Mouse (Mus musculus) spleen, adult 2 months (tissue): ENCODE measurements around the gene Gns. TPM values are rescaled to one million over a fixed set of nuclear protein-coding genes. Genes with fewer than 3 reads are reported as not detected.

ENCODE experiments used
- DNase-seq, 2 experiments: peaks; one replicate each; pipeline versions ENCODE4 v3.0.0 to v3.0.0-alpha.2; 2012 to 2021; ENCODE audit warnings: low spot score in 2 of 2, low read depth in 1 of 2
- H3K27ac ChIP-seq: fragments of 200-500 bp; 2 replicates; pipeline ENCODE4 v1.5.1; 2012; ENCODE audit warnings: low read length, inconsistent platforms; ENCODE audit not compliant: insufficient read depth
- H3K27me3 ChIP-seq: fragments of 200-500 bp; 2 replicates; pipeline ENCODE4 v1.6.1; 2012; ENCODE audit warnings: mild to moderate bottlenecking, moderate library complexity, low read length, inconsistent platforms; ENCODE audit not compliant: control insufficient read depth, insufficient read depth
- H3K36me3 ChIP-seq: fragments of 200-500 bp; 2 replicates; pipeline ENCODE4 v1.6.1; 2012; ENCODE audit warnings: mild to moderate bottlenecking, low read length, inconsistent platforms; ENCODE audit not compliant: control insufficient read depth, insufficient read depth
- H3K4me1 ChIP-seq: fragments of 200-500 bp; 2 replicates; pipeline ENCODE4 v1.6.1; 2011; ENCODE audit warnings: inconsistent platforms; ENCODE audit not compliant: control insufficient read depth, insufficient read depth, insufficient read length
- H3K4me3 ChIP-seq: fragments of 200-500 bp; 2 replicates; pipeline ENCODE4 v1.5.1; 2011; ENCODE audit warnings: mild to moderate bottlenecking, inconsistent platforms; ENCODE audit not compliant: insufficient read depth, insufficient read length; ENCODE audit errors: extremely low read depth
- CTCF ChIP-seq: fragments of 200-500 bp; IDR thresholded peaks from 2 replicates; pipeline ENCODE4 v1.5.1; 2011; ENCODE audit warnings: mild to moderate bottlenecking, inconsistent platforms; ENCODE audit not compliant: insufficient read depth, insufficient read length, insufficient replicate concordance; ENCODE audit errors: extremely low read depth
- POLR2A ChIP-seq: fragments of 200-500 bp; IDR thresholded peaks from 2 replicates; pipeline ENCODE4 v1.6.1; 2011; ENCODE audit warnings: low read depth, low read length, inconsistent platforms
- WGBS: fragments of 180-500 bp; shearing (Covaris S2); methylation state at CpG from one replicate; pipeline ENCODE4 v1.1.7; 2018; 5-methylcytosine and 5-hydroxymethylcytosine counted together
- polyA plus RNA-seq: library from polyadenylated mRNA; depleted of rRNA; stranded (reverse); fragments of >200 nt; gene quantifications from 2 replicates; pipeline ENCODE4 v1.2.3, GENCODE M21; 2012

Gns gene
- polyA plus RNA-seq, 1 experiment: 66.8 TPM

DNA sequence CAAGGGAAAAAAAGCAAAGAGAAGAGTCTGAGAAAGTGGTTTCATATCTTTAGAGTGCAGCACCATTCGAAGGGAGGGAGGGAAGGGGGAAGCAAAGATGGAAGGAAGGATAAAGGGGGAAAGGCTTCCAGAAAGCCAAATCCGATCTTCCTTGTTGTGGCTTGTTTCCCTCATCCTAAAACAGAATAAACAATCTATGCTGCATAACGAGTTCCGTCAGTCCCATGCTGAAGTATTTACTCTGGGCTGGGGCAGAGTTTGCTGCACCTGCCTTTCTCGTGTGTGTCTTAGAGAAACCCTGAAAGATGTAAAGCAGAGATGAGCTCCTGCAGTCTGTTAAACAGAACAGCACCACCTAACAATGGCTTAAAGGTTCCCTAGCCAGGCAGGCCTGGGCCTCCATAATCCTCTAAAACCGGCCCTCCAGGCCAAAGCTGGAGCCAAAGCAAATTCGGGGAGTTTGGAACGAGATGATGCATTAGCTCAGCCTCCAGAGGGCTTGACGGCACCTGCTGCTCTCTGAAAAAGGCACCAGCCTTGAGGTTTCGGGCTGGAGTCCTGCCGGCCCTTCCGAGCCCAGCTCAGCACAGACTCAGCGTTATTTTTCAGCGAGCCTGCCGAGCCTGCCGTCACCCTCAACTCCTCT, 67.9 kb downstream of the Gns start:
- no peaks in the 10 kb centered on the region for H3K27me3 ChIP-seq
- H3K36me3 ChIP-seq: no peaks in the 10 kb centered on the region
- 32% methylated on average over 16 of the region's 16 CpGs for WGBS
- peak overlapping the region; percentile 15 for H3K27ac ChIP-seq
- no peak for DNase-seq
- H3K4me3 ChIP-seq: no peak overlapping the region
- TF ChIP-seq POLR2A: no peak
- no peak for TF ChIP-seq CTCF
- H3K4me1 ChIP-seq: peaks cover 38% of the 10 kb centered on the region; the same call in 1 of the 2 replicates

DNA sequence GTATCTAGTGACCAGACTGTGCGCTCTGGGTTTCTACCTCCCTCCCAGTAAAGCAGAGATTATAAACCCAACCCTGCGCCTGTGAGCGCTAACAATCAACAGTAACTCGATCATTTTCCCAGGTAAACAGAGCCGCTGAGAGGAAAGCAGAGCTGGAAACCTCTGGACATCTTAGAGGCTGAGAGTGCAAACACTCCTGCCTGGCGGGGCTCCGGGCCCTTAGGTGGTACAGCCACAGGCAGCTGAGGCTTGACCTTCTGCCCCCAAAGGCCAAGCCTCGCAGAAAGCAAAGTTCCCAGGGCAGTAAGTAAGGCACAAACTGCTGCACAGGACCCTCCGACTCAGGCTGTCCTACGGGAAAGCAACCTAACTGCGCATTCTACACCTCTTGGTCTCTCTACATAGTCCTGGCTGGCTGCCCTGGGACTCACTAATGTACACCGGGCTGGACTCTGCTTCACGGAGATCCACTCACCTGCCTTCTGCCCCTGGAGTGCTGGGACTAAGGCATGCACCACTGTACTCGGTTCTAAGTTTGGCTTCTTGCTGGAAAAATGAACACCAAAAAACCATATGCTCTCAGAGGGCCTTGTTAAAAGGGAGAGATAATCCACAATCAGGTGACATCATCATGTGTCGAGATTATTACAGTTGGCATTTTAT, 69.7 kb downstream of the Gns start:
- no peak overlapping the region for H3K4me3 ChIP-seq
- no peaks in the 10 kb centered on the region for H3K36me3 ChIP-seq
- WGBS: 91% methylated on average over 15 of the region's 15 CpGs
- no peak for TF ChIP-seq POLR2A
- TF ChIP-seq CTCF: no peak
- peaks cover 26% of the 10 kb centered on the region; the same call in 1 of the 2 replicates for H3K4me1 ChIP-seq
- no peak for DNase-seq
- H3K27ac ChIP-seq: no peak overlapping the region
- H3K27me3 ChIP-seq: no peaks in the 10 kb centered on the region

DNA sequence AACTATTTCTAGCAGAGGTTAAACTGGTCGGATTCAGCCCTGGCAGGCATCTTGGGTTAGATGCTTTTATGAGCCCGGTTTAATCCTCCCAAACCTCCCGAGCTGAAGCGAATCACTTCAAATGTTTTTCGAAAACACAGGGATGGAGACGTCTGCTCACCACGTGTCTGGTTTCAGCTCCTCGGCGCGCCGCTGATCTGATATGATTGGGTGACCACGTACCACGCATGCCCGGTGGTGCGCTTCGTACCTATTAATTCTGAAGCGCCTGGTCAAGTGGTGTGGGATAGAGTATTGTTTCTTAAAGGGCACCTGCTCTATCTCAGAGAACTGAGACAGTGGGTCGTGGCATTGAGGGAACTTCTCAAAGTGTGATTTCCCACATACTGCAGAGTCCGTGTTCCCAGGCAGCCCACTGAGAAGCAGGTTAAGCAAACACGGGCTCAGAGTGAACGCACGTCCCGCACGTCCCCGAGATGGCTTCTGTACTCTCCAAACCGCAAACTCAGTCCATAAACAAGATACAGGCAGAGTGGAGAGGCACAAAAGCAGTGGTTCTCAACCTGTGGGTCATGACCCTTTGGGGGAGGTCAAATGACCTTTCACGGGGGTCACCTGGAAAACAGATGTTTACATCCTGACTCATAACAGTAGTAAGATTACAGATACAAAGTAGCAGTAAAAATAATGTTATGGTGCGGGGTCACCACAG, 70.8 kb downstream of the Gns start:
- peaks cover 17% of the 10 kb centered on the region; the same call in 1 of the 2 replicates for H3K4me1 ChIP-seq
- no peak for DNase-seq
- TF ChIP-seq POLR2A: no peak
- WGBS: 75% methylated on average over 28 of the region's 28 CpGs
- H3K4me3 ChIP-seq: no peak overlapping the region
- no peaks in the 10 kb centered on the region for H3K27me3 ChIP-seq
- H3K36me3 ChIP-seq: no peaks in the 10 kb centered on the region
- H3K27ac ChIP-seq: no peak overlapping the region

DNA sequence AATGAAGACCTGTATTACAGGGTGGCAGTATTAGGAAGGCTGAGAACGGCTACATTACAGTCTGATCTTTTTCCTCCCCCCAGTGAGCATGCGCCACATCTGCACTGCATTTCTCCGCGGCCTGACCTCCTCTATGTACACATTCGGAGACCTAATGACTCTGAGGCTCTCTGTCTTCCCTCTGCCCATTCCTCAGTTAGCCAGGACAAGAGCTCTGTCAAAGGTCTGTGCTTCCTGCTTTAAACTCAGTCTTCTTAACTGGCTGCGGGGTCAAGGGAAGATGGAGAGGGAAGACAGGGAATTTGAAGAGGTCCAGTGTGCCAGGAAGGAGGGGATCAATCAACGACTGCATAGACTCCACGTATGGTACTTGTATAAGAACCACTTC, 71.4 kb downstream of the Gns start:
- Histone ChIP-seq H3K36me3 (no peaks in the 10 kb centered on the region), H3K27ac (no peak overlapping the region)

DNA sequence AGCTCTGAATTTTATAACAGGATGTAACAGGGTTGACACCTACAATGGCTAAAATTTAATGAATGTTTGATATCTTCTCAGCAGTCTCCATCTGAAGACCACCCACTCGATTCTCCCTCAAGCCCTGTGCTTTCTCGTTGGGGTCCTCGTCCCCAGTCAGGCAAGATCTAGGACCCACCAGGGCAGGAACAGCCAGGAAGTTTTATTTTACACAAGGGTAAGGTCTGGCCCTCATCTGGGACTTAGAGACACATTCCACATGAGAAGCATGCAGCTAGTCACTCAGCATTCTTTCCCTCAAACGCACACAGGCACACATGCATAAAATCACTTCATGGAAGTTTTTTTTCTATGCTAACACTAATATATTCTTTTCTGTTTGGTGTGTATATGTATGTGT, 71.8 kb downstream of the Gns start:
- Histone ChIP-seq H3K27me3 (no peaks in the 10 kb centered on the region), H3K27ac (no peak overlapping the region), H3K4me3 (no peak overlapping the region), H3K4me1 (peaks cover 12% of the 10 kb centered on the region; the same call in 1 of the 2 replicates), H3K36me3 (no peaks in the 10 kb centered on the region)
- DNase-seq: no peak
- TF ChIP-seq POLR2A: no peak
- no peak for TF ChIP-seq CTCF
- WGBS: 76% methylated on average over 4 of the region's 4 CpGs

More for the DNA sequence above, 71.4 kb downstream of the Gns start:
- no peak overlapping the region for H3K4me3 ChIP-seq
- TF ChIP-seq POLR2A (no peak), CTCF (no peak)
- no peaks in the 10 kb centered on the region for H3K27me3 ChIP-seq
- DNase-seq: no peak
- WGBS: 75% methylated on average over 8 of the region's 8 CpGs
- peaks cover 12% of the 10 kb centered on the region; the same call in 1 of the 2 replicates for H3K4me1 ChIP-seq

DNA sequence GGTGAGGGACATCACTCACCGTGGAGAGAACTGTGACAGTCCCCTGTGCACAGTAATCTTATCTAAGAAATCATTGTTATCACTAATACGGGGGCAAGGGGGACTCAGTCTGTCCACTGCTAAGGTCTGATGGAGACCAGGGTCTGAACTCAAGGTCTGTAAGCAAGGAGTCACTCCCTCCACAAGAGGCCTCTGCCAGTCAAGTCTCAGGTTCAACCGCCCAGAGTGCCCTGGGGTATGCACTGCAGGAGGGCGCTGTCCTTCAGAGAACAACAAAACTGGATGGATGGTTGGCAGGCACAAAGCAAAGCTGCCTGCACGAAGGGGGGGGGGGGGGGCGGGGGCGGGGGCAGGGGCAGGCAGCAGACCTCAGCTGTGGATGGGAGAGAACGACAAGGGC, 73.2 kb downstream of the Gns start:
- H3K4me1 ChIP-seq: peaks cover 3% of the 10 kb centered on the region; the same call in 1 of the 2 replicates
- WGBS: 84% methylated on average over 6 of the region's 8 CpGs
- H3K36me3 ChIP-seq: no peaks in the 10 kb centered on the region
- H3K27ac ChIP-seq: no peak overlapping the region
- TF ChIP-seq POLR2A (no peak), CTCF (no peak)
- no peaks in the 10 kb centered on the region for H3K27me3 ChIP-seq
- no peak overlapping the region for H3K4me3 ChIP-seq
- no peak for DNase-seq

DNA sequence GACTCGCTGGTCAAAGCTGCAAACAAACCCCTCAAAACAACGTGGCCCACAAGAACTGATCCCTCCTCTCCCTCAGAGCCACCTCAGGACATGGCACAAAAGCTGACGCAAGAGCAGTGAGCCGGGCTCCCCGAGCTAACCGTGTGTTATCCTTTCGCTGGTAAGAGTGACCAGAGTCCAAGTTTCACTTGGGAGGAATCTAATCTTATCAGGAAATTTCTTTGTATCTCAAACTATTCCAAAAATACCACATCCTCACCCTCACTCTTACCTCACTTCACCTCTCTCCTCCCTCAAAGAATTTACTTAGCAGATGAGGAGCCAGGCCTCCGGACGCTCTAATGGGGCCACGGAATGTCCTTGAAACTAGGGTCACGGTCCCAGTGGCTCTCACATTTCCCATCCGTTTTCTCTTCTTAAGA, 74.4 kb downstream of the Gns start:
- TF ChIP-seq POLR2A: no peak
- TF ChIP-seq CTCF: no peak
- H3K4me1 ChIP-seq: no peaks in the 10 kb centered on the region
- no peak overlapping the region for H3K27ac ChIP-seq
- H3K4me3 ChIP-seq: no peak overlapping the region
- no peak for DNase-seq
- 89% methylated on average over 12 of the region's 12 CpGs for WGBS
- no peaks in the 10 kb centered on the region for H3K36me3 ChIP-seq
- H3K27me3 ChIP-seq: no peaks in the 10 kb centered on the region
